Mouse (Mus musculus) macrophage (primary cell): ENCODE results near the gene Bcl2l13. TPM values are rescaled to one million over a fixed set of nuclear protein-coding genes. Genes with fewer than 3 reads are reported as not detected.
A peak's percentile ranks its signal among the peaks of the same experiment; 100 is the strongest.

ENCODE experiments used
- H3K27ac ChIP-seq: fragments of 350-480 bp; formaldehyde crosslinking; 2 replicates; pipeline ENCODE4 v1.9.0; 2021
- H3K36me3 ChIP-seq: fragments of 350-480 bp; formaldehyde crosslinking; 2 replicates; pipeline ENCODE4 v1.9.0; 2021; ENCODE audit errors: inconsistent target
- H3K4me3 ChIP-seq: fragments of 350-480 bp; formaldehyde crosslinking; 2 replicates; pipeline ENCODE4 v1.9.0; 2021; ENCODE audit errors: inconsistent target
- H3K79me2 ChIP-seq: fragments of 350-480 bp; formaldehyde crosslinking; 2 replicates; pipeline ENCODE4 v1.9.0; 2021; ENCODE audit errors: inconsistent target
- WGBS: methylation state at CpG from one replicate; pipeline ENCODE4 v1.1.7; 2026; ENCODE audit warnings: inconsistent platforms; ENCODE audit not compliant: missing documents; 5-methylcytosine and 5-hydroxymethylcytosine counted together
- polyA plus RNA-seq: library from polyadenylated mRNA; stranded (reverse); fragments of 250-400 nt; gene quantifications from 3 replicates; pipeline ENCODE4 v1.2.4, GENCODE M21; 2018; ENCODE audit warnings: inconsistent platforms

Bcl2l13 gene
- polyA plus RNA-seq, 1 experiment from 2014 or later, result 12.7 TPM

DNA sequence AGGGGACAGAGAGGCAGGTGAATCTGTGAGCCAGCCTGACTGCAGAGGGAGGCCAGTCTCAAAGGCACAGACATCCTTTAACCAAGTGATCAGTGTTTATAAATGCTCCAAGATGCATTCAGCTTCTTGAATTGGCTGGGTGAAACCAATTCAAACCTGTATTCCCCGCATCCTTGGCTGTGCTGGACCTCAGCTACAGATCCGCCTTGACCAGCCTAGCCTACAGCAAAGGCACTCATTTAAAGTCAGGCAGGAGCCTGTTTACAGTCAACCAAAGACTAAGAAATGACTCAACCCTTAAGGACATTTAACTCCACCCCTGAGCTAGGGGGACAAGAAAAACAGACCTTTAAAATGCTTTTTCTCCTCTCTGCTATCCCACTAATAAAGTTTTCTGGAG, 16.7 kb upstream of the Bcl2l13 start:
- Histone ChIP-seq H3K4me3 (no peak overlapping the region; the same call in 1 of the 2 replicates), H3K79me2 (peaks cover 56% of the 10 kb centered on the region), H3K27ac (peak overlapping the region; percentile 88; the same call in 1 of the 2 replicates), H3K36me3 (peaks cover 25% of the 10 kb centered on the region)
- 95% methylated on average over 2 of the region's 2 CpGs for WGBS

DNA sequence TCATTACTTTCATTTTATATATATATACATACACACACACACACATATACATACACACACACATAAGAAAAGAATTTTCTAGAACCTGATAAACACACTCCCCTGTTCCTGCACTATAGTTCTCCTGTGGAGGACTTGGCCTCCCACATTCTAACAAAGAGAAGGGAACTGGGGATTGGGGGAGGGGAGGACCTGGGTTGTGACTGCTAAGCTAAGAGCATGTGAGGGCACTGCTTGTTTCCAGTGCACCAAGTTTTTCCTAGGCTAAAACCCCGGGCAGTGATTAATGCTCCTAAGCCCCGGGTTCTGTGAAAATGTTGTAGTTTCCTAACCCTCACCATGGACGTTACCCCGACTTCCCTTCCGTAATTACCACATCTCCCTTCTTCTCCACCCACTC, 15.9 kb upstream of the Bcl2l13 start:
- WGBS, result 14% methylated on average over 4 of the region's 5 CpGs
- peaks cover 25% of the 10 kb centered on the region for H3K36me3 ChIP-seq
- H3K4me3 ChIP-seq, result peak overlapping the region; percentile 86
- peaks cover 56% of the 10 kb centered on the region for H3K79me2 ChIP-seq
- H3K27ac ChIP-seq, result peak overlapping the region; percentile 88

DNA sequence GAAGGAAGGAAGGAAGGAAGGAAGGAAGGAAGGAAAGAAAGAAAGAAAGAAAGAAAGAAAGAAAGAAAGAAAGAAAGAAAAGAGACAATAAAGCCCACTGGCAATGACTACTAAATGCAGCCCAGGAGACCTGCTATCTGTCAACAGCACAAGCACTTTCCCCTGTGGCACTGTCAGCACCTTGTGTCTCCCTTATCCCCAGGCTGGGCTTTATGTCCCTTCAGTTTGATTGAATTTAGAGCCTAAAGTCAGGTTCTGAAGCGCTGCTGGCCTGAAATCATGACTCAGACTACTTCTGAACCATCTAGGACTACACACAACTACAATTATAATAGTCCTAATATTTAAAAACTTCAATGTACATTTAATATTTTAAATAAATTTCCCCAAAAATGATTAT, 15.1 kb upstream of the Bcl2l13 start:
- H3K79me2 ChIP-seq, result peaks cover 56% of the 10 kb centered on the region
- peak overlapping the region; percentile 86 for H3K4me3 ChIP-seq
- 100% methylated on average over 1 of the region's 1 CpGs for WGBS
- peaks cover 25% of the 10 kb centered on the region for H3K36me3 ChIP-seq
- H3K27ac ChIP-seq, result peak overlapping the region; percentile 88

DNA sequence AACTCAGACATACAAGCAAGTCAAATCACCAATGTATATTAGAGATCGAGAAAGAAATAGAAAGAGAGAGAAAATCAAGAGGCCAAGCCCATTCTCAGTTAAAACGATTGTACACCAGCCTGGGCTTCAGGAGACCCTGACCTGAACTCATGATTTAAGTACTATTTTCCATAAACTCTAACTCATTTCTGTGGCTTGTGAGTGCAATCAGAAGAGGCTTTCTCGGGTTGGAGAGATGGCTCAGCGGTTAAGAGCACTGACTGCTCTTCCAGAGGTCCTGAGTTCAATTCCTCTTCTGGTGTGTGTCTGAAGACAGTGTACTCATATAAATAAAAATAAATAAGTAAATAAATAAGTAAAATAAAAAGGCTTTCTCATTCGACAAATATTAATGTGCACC, 14.3 kb upstream of the Bcl2l13 start:
- H3K79me2 ChIP-seq, result peaks cover 56% of the 10 kb centered on the region
- peak overlapping the region; percentile 86 for H3K4me3 ChIP-seq
- peaks cover 25% of the 10 kb centered on the region for H3K36me3 ChIP-seq
- peak overlapping the region; percentile 88 for H3K27ac ChIP-seq
- WGBS, result 45% methylated on average over 5 of the region's 5 CpGs

DNA sequence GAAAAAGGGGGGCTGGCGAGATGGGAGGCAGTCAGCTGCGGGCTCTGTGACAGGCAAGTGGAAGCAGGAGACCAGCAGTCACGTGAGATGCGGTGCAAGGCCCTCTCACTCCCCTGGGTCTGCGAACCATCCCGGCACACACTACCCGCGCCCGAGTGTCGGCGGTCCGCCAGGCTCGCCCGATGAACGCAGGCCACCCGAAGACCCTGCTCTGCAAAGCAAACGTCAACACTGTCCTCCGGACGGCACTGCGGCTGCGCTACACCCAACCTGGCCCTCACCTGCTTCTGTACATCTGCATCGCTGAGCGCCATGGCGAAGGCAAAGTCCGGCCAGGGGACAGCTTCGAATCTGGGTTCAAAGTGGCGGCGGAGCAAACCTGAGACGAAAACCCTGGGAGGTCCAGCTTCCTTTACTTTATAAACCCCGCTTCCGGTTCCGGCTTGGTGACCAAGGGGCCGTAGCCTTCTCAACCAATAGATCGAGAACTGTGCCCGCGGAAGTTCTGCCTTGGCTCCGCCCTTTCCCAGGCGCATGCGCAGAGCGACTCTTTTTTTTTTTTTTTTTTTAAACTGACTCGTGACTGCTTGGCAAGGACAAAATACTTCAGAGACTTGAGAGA, 13.6 kb upstream of the Bcl2l13 start, which contains the start of gene Atp6v1e1:
Gene Atp6v1e1 (minus strand): TSS at position 487 of the 622 bp plus-strand sequence.
- H3K36me3 ChIP-seq, result peaks cover 21% of the 10 kb centered on the region
- H3K4me3 ChIP-seq, result peak within 1 kb of the TSS; percentile 86
- peaks cover 51% of the 10 kb centered on the region for H3K79me2 ChIP-seq
- WGBS, result 1% methylated on average over 39 of the region's 41 CpGs
- H3K27ac ChIP-seq, result peak within 1 kb of the TSS; percentile 88

DNA sequence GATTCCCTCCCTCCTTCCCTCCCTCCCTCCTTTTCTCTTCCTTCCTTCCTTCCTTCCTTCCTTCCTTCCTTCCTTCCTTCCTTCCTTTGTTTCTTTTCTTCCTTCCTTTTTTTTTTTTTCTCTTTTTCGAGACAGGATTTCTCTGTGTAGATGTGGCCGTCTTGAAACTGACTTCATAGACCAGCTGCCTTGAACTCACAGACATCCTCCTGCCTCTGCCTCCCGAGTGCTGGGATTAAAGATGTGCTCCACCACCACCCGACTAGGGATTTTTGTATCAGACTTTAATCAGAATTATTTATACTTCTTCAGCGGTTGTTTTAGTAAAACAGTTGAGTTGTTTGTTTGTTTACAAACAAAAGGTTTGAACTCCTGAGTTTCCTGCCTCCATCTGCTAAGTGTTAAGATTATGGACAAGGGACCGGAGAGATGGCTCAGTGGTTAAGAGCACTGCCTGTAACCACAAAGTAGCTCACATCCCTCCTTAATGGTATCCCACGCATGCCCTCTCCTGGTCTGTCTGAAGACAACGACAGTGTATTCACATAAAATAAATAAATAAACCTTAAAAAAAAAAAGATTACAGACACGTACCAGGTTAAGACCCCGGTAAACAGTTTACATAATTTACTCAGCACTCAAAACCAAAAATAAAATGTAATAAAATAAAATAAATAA, 12.9 kb upstream of the Bcl2l13 start:
- 80% methylated on average over 8 of the region's 10 CpGs for WGBS
- peaks cover 44% of the 10 kb centered on the region for H3K79me2 ChIP-seq
- H3K4me3 ChIP-seq, result no peak overlapping the region; the same call in 1 of the 2 replicates
- peaks cover 14% of the 10 kb centered on the region for H3K36me3 ChIP-seq
- peak overlapping the region; percentile 88 for H3K27ac ChIP-seq

DNA sequence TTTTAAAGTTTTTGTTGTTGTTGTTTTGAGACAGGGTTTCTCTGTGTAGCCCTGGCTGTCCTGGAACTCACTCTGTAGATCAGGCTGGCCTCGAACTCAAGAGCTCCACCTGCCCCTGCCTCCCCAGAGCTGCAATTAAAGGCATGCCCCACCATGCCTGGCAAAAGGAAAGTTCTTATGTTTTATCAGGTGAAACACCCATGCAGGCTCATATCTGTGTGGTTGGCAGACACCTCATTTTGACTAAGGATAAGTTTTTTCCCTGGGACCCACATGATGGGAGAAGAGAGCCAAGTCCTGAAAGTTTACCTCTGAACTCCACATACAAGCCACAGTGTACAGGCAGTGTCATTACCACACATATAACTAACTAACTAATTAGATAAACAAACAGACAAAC, 6.0 kb upstream of the Bcl2l13 start:
- H3K4me3 ChIP-seq, result no peak overlapping the region
- H3K27ac ChIP-seq, result no peak overlapping the region
- WGBS, result 54% methylated on average over 1 of the region's 1 CpGs
- no peaks in the 10 kb centered on the region for H3K36me3 ChIP-seq
- no peaks in the 10 kb centered on the region for H3K79me2 ChIP-seq

DNA sequence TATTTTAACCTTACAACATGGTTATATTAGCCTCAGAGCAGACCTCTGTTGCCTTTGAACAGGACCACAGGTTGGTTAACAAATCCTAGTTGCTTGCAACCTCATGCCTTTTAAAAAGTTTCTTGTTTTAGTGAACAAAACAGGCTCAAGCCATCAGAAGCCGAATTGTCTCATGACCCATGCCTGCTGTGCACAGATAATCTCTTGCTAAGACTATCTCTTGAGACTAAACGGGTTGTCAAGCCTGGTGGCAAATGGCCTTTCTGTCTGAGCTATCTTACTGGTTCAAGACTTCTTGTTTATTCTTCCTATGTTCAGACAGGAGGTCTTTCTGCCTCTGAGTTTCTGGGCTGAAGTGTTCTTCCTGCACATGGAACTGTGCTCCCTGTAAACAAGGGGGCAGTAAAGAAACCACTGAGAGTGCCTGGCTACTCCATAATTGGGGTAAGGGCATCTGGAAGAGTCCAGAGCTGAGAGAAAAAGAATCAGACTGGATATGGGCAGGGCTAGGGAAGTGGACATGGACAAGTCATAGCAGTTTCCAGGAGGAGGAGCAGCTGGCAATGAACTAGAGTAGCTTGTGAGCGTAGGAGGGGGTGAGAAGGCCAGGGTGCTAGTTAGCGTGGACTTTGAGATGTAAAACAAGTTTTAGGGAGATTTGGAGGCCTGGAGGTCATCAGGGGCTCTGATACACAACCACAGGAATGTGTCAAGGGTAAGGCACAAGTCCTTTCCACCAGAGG, 5.0 kb upstream of the Bcl2l13 start:
- no peak overlapping the region for H3K4me3 ChIP-seq
- no peaks in the 10 kb centered on the region for H3K79me2 ChIP-seq
- WGBS, result 97% methylated on average over 4 of the region's 4 CpGs
- no peaks in the 10 kb centered on the region for H3K36me3 ChIP-seq
- H3K27ac ChIP-seq, result no peak overlapping the region

DNA sequence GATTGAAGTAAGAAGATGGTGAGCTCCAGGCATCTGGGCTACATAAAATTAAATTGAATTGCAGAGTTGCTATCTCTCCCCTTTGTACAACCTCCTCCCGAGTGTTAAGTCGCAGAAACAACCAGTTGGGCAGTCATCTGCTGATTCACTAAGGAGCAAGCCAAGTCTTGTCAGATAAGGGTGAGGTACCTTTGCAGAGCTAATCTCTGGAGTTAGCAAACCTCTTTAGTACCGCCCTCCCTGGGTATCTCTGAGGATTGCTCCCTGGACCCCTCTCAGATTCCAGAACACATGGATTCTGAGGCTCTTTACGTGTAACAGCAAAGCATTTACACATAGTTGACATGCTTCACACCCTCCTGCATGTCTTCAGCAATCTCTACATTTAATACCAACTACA, 3.9 kb upstream of the Bcl2l13 start:
- WGBS, result 92% methylated on average over 4 of the region's 4 CpGs

DNA sequence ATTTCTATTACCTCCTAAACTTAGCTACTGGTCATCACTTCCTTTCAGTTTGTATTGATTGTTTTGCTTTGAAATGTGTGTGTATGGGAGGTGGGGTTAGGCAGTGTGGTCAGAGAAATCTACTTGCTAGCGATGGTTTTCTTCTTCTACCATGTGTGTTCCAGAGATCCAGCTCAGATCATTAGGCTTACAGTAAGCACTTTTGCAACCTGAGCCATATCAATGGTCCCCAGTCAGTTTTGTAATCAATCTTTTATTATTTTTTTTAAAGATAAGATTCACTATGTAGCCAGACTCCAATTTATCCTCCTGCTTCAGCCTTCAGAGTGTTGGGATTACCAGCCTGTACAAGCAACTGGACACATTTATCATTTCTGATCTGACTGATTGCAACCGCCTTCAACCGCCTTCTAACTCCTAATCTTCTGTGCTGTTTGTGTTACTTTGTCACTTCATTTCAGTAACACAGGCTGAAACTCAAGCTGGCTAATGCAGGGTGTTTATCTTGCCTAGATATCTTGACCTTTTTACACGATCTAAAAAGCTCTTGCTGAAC, 1.2 kb upstream of the Bcl2l13 start:
- Histone ChIP-seq H3K36me3 (no peaks in the 10 kb centered on the region), H3K79me2 (peaks cover 37% of the 10 kb centered on the region), H3K4me3 (no peak overlapping the region), H3K27ac (no peak overlapping the region)
- WGBS, result 97% methylated on average over 4 of the region's 4 CpGs

More for the DNA sequence above, 3.9 kb upstream of the Bcl2l13 start:
- H3K27ac ChIP-seq, result no peak overlapping the region
- H3K36me3 ChIP-seq, result no peaks in the 10 kb centered on the region
- no peak overlapping the region for H3K4me3 ChIP-seq
- H3K79me2 ChIP-seq, result peaks cover 10% of the 10 kb centered on the region

DNA sequence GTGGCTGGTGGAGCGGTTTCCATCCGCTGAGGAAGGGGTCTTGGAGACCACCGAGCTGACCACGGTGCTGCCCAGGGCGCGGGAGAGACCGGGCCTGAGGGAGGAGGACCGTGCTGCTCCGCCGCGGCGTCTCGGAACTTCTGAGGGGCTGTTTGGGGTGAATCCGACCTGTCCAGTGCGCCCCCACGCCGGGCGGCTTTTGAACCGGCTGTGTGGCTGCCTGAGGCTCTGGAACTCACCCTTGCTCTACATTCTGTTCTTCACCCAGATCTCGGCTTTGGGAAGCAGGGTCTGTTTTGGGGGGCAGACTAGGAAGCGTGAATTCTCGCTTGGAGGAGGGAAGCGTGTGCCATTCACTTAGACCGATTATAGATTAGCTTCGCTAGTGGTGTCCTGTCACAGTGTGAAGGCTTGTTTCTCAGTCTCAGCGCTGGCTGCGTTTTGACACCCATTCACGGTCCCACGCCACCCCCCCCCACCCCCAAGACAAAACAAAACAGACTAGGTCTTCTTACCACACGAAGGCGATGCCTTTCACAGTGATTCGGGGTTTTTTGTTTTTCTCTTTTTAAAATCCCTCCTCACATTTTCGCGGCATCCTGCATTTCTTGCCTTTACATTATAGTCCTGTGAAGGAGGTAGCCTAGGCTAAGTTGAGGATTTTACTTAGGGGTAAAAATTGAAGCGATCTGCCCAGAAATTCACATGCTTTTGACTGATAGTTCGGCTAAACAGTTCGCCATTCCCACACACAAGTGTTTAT, 558 bp downstream of the Bcl2l13 start:
- Histone ChIP-seq H3K27ac (peak overlapping the region; percentile 61), H3K36me3 (no peaks in the 10 kb centered on the region), H3K79me2 (peaks cover 52% of the 10 kb centered on the region), H3K4me3 (peak overlapping the region; percentile 68)
- 7% methylated on average over 36 of the region's 37 CpGs for WGBS

DNA sequence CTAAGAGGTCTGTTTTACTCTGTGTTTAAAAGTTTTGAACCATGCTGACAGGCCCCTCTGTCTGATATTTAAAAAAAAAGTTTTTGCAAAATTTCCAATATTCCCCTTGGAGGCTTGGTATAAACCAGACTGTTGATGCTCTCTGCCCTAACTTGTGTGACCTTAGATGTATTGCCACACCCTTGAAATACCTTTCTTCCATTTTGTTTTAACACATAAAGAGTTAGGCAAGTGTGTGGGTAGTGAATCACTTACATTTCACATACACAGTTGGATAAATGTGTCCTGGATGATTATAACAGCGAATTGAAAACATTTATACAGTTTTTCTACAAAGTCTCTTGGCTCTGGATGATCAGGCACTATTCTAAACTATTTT, 1.1 kb downstream of the Bcl2l13 start:
- Histone ChIP-seq H3K36me3 (no peaks in the 10 kb centered on the region), H3K4me3 (peak overlapping the region; percentile 68), H3K27ac (no peak overlapping the region)

DNA sequence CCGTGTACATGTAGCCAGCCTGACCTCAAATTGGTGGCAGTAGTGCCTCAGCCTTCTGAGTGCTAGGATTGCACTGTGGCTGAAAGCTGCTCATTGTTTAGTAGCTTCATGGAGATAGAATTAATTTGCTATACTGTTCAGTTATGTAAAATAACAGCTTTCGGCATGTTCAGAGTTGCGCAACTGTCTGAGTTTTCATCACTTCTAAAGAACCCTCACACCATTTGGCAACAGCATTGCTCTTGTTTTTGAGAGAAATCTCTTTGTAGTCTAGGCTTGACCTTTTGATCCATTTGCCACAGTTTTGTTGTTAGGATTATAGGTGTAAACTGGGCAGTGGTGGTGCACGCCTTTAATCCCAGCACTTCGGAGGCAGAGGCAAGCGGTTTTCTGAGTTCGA, 4.2 kb downstream of the Bcl2l13 start:
- H3K79me2 ChIP-seq, result peaks cover 89% of the 10 kb centered on the region
- no peaks in the 10 kb centered on the region for H3K36me3 ChIP-seq
- 78% methylated on average over 7 of the region's 7 CpGs for WGBS
- no peak overlapping the region for H3K4me3 ChIP-seq
- no peak overlapping the region for H3K27ac ChIP-seq

More for the DNA sequence above, 1.1 kb downstream of the Bcl2l13 start:
- 40% methylated on average over 1 of the region's 1 CpGs for WGBS
- peaks cover 58% of the 10 kb centered on the region for H3K79me2 ChIP-seq

DNA sequence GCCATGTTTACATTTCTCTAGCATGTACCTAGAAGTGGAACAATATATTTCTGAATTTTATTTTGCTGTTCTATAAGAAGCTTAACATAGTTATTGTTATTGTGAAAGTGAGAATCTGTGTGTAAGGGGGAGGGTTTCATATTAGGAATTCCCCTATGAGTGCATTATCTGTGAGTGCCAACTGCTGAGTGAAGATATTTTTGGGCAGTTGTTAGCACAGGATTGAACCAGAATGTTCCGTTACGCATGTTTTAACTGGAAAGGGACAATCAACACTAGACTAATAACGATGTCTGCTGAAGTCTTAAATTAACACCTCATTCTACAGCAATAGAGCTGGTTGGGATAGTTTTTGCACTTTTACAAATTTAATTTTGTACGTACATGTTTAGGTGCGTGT, 5.7 kb downstream of the Bcl2l13 start:
- H3K36me3 ChIP-seq, result no peaks in the 10 kb centered on the region
- H3K4me3 ChIP-seq, result no peak overlapping the region
- H3K27ac ChIP-seq, result no peak overlapping the region
- peaks cover 90% of the 10 kb centered on the region for H3K79me2 ChIP-seq
- WGBS, result 94% methylated on average over 5 of the region's 5 CpGs
